Mouse (Mus musculus): Measurements from ENCODE around the gene Thbs4. TPM values are rescaled to one million over a fixed set of nuclear protein-coding genes. Genes with fewer than 3 reads are reported as not detected.

Thbs4 gene
- polyA plus RNA-seq, 1 experiment from 2014 or later: 36.0 TPM

Other genes starting within 250 kb of the Thbs4 start
- not detected in 2 replicates for gene Spz1, start 218.6 kb downstream of the Thbs4 start, polyA plus RNA-seq (2014; fragmentation: Nextera tagmentation; extraction: Ambion mirVana)
- gene Serinc5, start 183.7 kb downstream of the Thbs4 start, polyA plus RNA-seq (2014; fragmentation: Nextera tagmentation; extraction: Ambion mirVana): 11.0 and 12.6 TPM in 2 replicates
- 4.8 TPM in 2 replicates for gene Mtx3, start 49.9 kb upstream of the Thbs4 start, polyA plus RNA-seq (2014; fragmentation: Nextera tagmentation; extraction: Ambion mirVana)